Mouse (Mus musculus): ENCODE data around the gene Olfr1279. TPM values are rescaled to one million over a fixed set of nuclear protein-coding genes. Genes with fewer than 3 reads are reported as not detected.
"Not testable (repeated sequence)": the region's sequence is repeated elsewhere in the genome, so short reads cannot be mapped to it uniquely, and the experiment has no call there.

The Olfr1279 gene
- total RNA-seq (2021) = not detected in 2 replicates
- long read RNA-seq = 0 reads

GRCm38 (mm10) chr2:111300374-111300773 is at the start of gene Olfr1279:
Gene Olfr1279 (plus strand): TSS chr2:111300635.
- DNase-seq = no peak

- DNase-seq = no peak
Measured at GRCm38 (mm10) chr2:111254216-111254615, 46.2 kb upstream of the Olfr1279 start, which contains the start of gene Olfr1276. Gene Olfr1276 (plus strand): TSS chr2:111254516.

GRCm38 (mm10) chr2:111274006-111274405 is 26.4 kb upstream of the Olfr1279 start, which contains the start of gene Olfr1277:
Gene Olfr1277 (minus strand): TSS chr2:111274106.
- no peak for DNase-seq

- DNase-seq = no peak
Measured at GRCm38 (mm10) chr2:111289836-111290235, 10.6 kb upstream of the Olfr1279 start, which contains the start of gene Olfr1278. Gene Olfr1278 (plus strand): TSS chr2:111290136.

GRCm38 (mm10) chr2:111298541-111298940 is 1.9 kb upstream of the Olfr1279 start:
- DNase-seq = no peak

- DNase-seq = no peak
Measured at GRCm38 (mm10) chr2:111313717-111314116, 13.3 kb downstream of the Olfr1279 start, which contains the start of gene Olfr1280. Gene Olfr1280 (plus strand): TSS chr2:111314017.

- no peak for DNase-seq
Measured at GRCm38 (mm10) chr2:111326220-111326619, 25.8 kb downstream of the Olfr1279 start, which contains the start of gene Olfr1281. Gene Olfr1281 (plus strand): TSS chr2:111326520.

GRCm38 (mm10) chr2:111333721-111334120 is 33.3 kb downstream of the Olfr1279 start:
- DNase-seq = not testable (repeated sequence)

GRCm38 (mm10) chr2:111335976-111336375 is 35.5 kb downstream of the Olfr1279 start, which contains the start of gene Olfr1282:
Gene Olfr1282 (minus strand): TSS chr2:111336076.
- no peak for DNase-seq

Other genes with a start within 250 kb of the Olfr1279 start
- not detected in 2 replicates for gene Gm13941, start 194.7 kb upstream of the Olfr1279 start, total RNA-seq (2021)
- gene Gm15130, start 147.7 kb upstream of the Olfr1279 start, total RNA-seq (2021) = not detected in 2 replicates
- gene 4930430A15Rik, start 71.0 kb upstream of the Olfr1279 start, total RNA-seq (2021) = not detected in 2 replicates
- gene Olfr1275, start 65.3 kb upstream of the Olfr1279 start, total RNA-seq (2021) = not detected in 2 replicates
- gene Olfr1276, start 46.1 kb upstream of the Olfr1279 start, total RNA-seq (2021) = not detected in 2 replicates
- not detected in 2 replicates for gene Olfr1277, start 26.5 kb upstream of the Olfr1279 start, total RNA-seq (2021)
- gene Olfr1278, start 10.5 kb upstream of the Olfr1279 start, total RNA-seq (2021) = not detected in 2 replicates
- not detected in 2 replicates for gene Olfr1280, start 13.4 kb downstream of the Olfr1279 start, total RNA-seq (2021)
- gene Olfr1281, start 25.9 kb downstream of the Olfr1279 start, total RNA-seq (2021) = not detected in 2 replicates
- gene Olfr1282, start 35.4 kb downstream of the Olfr1279 start, total RNA-seq (2021) = not detected in 2 replicates
- not detected in 2 replicates for gene Olfr1283, start 66.2 kb downstream of the Olfr1279 start, total RNA-seq (2021)
- gene Olfr1284, start 74.9 kb downstream of the Olfr1279 start, total RNA-seq (2021) = not detected in 2 replicates
- not detected in 2 replicates for gene Olfr1286, start 122.5 kb downstream of the Olfr1279 start, total RNA-seq (2021)
- gene Olfr1287, start 148.5 kb downstream of the Olfr1279 start, total RNA-seq (2021) = not detected in 2 replicates
- gene Olfr1288, start 173.5 kb downstream of the Olfr1279 start, total RNA-seq (2021) = not detected in 2 replicates
- not detected in 2 replicates for gene Olfr1289, start 180.2 kb downstream of the Olfr1279 start, total RNA-seq (2021)
- not detected in 2 replicates for gene Olfr1290, start 193.2 kb downstream of the Olfr1279 start, total RNA-seq (2021)
- gene Olfr1291-ps1, start 196.5 kb downstream of the Olfr1279 start, total RNA-seq (2021) = not detected in 2 replicates
- gene Olfr1293-ps, start 224.6 kb downstream of the Olfr1279 start, total RNA-seq (2021) = not detected in 2 replicates
- not detected in 2 replicates for gene Olfr1294, start 239.7 kb downstream of the Olfr1279 start, total RNA-seq (2021)

Data from adrenal gland, postnatal 25 days (tissue).